Mouse (Mus musculus) erythroblast, embryonic 14.5 days (primary cell): ENCODE data around the gene Qk.

Experiments used
- GATA1 ChIP-seq: IDR thresholded peaks from 2 replicates; pipeline ENCODE4 v1.6.1; 2012; ENCODE audit warnings: low read length, inconsistent platforms, mixed read lengths
- TAL1 ChIP-seq: IDR thresholded peaks from 3 replicates; pipeline ENCODE4 v1.6.1; 2012; ENCODE audit warnings: low read length, inconsistent platforms, mixed read lengths

DNA sequence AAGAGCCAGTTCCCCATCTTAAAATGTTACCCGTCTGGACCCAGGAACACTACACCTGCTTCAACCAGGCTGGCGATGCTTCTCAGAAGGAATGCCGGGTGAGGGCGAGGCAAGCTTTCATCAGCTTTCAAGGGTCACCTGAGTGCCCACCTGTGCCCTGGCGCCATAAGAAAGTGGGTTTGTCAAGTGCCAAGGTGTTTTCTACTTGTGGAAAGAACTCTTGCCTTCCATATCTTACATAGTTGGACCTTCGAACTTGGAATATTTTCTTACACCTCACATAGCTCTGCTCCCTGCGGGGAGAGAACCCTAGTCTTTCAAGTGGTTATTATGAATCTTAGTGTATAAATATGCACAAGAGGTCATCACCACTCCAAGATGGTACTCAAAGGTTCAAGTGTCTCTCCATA, 42.2 kb upstream of the Qk start:
- TF ChIP-seq GATA1 (no peak), TAL1 (no peak)
